Mouse (Mus musculus): Measurements from ENCODE around the gene Platr17. TPM values are rescaled to one million over a fixed set of nuclear protein-coding genes. Genes with fewer than 3 reads are reported as not detected.
"Not testable (repeated sequence)": the region's sequence is repeated elsewhere in the genome, so short reads cannot be mapped to it uniquely, and the experiment has no call there.

Gene Platr17
- total and polyA plus RNA-seq, 2 experiments = 0.18 TPM; not detected in 1

DNA sequence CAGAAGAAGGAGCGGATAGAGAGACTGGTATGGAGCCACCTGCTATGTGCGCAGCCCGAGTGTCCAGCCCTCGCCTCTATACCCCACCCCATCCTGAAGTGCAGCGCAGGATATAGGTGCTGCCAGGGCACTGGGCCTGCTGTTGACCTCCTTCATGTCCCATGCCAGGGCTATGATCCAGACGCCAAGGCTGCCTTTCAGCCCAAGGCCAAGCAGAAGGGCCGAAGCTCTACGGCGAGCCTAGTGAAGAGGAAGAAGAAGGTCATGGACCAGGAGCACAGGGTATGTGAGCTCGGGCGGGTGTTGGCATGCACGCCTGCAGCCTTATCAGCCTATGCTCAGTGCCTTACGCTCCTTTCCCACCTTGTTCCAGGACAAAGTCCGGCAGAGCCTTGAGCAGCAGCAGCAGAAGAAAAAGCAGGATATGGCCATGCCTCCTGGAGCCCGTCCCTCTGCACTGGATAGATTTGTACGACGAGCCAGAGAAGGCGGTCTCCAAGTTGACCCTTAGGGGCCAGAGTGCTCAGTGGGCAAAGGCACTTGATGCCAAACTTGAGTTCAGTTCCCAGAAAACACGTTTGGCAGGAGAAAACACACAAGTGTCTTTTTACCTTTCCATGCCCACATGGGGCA is 44.1 kb downstream of the Platr17 start:
- Histone ChIP-seq H3K27me3 (ENCODE audit: control insufficient read depth, insufficient read depth, low read length) (no peaks in the 10 kb centered on the region), H3K4me1 (ENCODE audit: control insufficient read depth, insufficient read depth, low read length) (peaks cover 9% of the 10 kb centered on the region), H3K9ac (ENCODE audit: low read depth, low read length) (no peak overlapping the region), H3K36me3 (ENCODE audit: control insufficient read depth, insufficient read depth, low read length) (peaks cover 18% of the 10 kb centered on the region), H3K27ac (replicated peaks; ENCODE audit: insufficient read depth, low read depth, low read length) (no peak overlapping the region), H3K79me2 (ENCODE audit: control insufficient read depth, insufficient read depth, low read length) (no peaks in the 10 kb centered on the region; the same call in 1 of the 2 replicates), H3K4me3 (ENCODE audit: insufficient read depth, low read depth, low read length) (no peak overlapping the region)
- no peak for DNase-seq (ENCODE audit: extremely low read depth, low read depth, low spot score)
- no peak for TF ChIP-seq CTCF (IDR thresholded peaks at IDR 0.05; ENCODE audit: low read depth, low read length)
- TF ChIP-seq POLR2A (IDR thresholded peaks at IDR 0.05; ENCODE audit: extremely low read depth, insufficient read depth, low read length) = no peak
- WGBS = 73% methylated on average over 19 of the region's 19 CpGs

DNA sequence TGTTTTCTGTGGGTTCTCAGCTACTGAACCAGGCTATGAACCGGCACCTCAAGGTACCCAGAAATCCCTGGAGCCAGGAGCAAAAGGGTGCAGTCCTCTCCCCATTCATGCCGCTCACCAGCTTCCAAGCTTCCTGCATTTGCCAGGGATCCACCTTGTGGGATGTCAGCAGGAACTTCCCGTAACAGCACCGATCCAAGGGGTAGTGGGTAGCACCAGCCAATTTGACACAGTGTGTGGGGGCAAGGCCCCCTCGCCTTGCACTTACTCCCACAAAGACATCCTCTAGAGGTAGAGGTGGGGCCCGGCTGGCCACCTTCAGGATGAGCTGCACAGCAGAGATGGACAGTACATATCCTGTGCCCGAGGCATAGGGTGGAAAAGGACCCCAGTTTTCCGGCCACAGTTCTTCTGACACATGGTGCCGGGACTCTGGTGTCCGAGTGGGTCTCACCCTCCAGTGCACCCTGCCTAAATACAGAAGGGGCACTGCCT is 45.2 kb downstream of the Platr17 start:
- WGBS = 84% methylated on average over 10 of the region's 10 CpGs
- H3K4me3 ChIP-seq (ENCODE audit: insufficient read depth, low read depth, low read length) = no peak overlapping the region
- H3K4me1 ChIP-seq (ENCODE audit: control insufficient read depth, insufficient read depth, low read length) = peaks cover 9% of the 10 kb centered on the region

DNA sequence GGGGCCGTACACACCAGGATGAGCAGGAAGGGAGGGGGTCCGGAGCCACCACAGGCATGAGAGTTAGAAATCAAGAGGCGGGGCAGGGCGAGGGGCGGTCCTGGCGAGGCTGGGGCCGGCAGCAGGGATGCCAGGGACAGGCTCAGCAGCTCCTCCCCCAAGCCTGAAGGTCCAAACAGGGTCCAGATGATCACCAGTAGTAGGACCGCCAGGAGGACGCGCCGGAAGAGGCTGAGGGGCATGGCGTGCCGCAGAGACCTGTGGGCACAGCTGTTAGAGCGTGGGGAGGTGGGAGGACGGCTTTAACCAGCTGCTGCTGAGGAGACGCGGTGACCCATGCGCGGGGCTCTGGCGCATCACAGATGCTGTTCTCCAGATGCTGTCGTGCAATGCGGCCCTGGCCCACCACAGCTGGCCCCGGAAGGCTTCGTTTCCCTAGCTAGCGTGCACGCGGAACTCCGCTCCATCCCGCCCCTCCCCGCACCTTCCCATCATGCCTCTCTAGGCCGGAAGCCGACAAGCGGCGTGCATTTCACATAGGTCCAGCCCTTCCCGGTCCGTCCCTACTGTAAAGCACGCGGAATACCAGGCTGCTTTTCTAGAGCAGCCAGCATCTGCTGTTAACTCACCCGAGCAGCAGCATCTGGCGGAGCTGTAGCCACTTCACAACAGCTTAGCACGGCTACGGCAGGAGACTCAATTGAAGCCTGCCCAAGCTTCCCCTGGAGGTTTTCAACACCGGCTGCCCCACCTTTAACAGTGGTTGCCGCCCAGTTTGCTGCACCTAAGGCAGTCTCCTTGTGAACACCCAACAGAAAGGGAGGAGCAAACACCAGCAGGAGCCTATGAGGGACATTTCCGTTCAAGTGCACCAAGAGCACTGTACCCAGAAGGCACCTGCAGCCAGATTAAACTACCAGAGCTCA is 46.3 kb downstream of the Platr17 start, which contains the start of gene B3galt4:
Gene B3galt4, minus strand, starts transcription at position 468 of the 926 bp plus-strand sequence.
- peak within 1 kb of the TSS; percentile 68 for H3K4me3 ChIP-seq (ENCODE audit: insufficient read depth, low read depth, low read length)
- peaks cover 16% of the 10 kb centered on the region for H3K36me3 ChIP-seq (ENCODE audit: control insufficient read depth, insufficient read depth, low read length)
- H3K4me1 ChIP-seq (ENCODE audit: control insufficient read depth, insufficient read depth, low read length) = peaks cover 9% of the 10 kb centered on the region
- 0 out of 2 replicates have a peak within 1 kb of the TSS, but pooled peaks have one; percentile 18 for H3K27ac ChIP-seq (replicated peaks; ENCODE audit: insufficient read depth, low read depth, low read length)
- no peak for DNase-seq (ENCODE audit: extremely low read depth, low read depth, low spot score)
- peaks cover 5% of the 10 kb centered on the region; the same call in 1 of the 2 replicates for H3K79me2 ChIP-seq (ENCODE audit: control insufficient read depth, insufficient read depth, low read length)
- peak within 1 kb of the TSS; percentile 64 for H3K9ac ChIP-seq (ENCODE audit: low read depth, low read length)
- TF ChIP-seq POLR2A (IDR thresholded peaks at IDR 0.05; ENCODE audit: extremely low read depth, insufficient read depth, low read length) (no peak), CTCF (IDR thresholded peaks at IDR 0.05; ENCODE audit: low read depth, low read length) (no peak)
- no peaks in the 10 kb centered on the region for H3K27me3 ChIP-seq (ENCODE audit: control insufficient read depth, insufficient read depth, low read length)
- WGBS = 50% methylated on average over 45 of the region's 45 CpGs

More for the DNA sequence above, 45.2 kb downstream of the Platr17 start:
- no peak for DNase-seq (ENCODE audit: extremely low read depth, low read depth, low spot score)
- Histone ChIP-seq H3K27me3 (ENCODE audit: control insufficient read depth, insufficient read depth, low read length) (no peaks in the 10 kb centered on the region), H3K27ac (replicated peaks; ENCODE audit: insufficient read depth, low read depth, low read length) (no peak overlapping the region), H3K36me3 (ENCODE audit: control insufficient read depth, insufficient read depth, low read length) (peaks cover 16% of the 10 kb centered on the region), H3K79me2 (ENCODE audit: control insufficient read depth, insufficient read depth, low read length) (peaks cover 3% of the 10 kb centered on the region; the same call in 1 of the 2 replicates), H3K9ac (ENCODE audit: low read depth, low read length) (no peak overlapping the region)
- TF ChIP-seq POLR2A (IDR thresholded peaks at IDR 0.05; ENCODE audit: extremely low read depth, insufficient read depth, low read length) (no peak), CTCF (IDR thresholded peaks at IDR 0.05; ENCODE audit: low read depth, low read length) (no peak)

DNA sequence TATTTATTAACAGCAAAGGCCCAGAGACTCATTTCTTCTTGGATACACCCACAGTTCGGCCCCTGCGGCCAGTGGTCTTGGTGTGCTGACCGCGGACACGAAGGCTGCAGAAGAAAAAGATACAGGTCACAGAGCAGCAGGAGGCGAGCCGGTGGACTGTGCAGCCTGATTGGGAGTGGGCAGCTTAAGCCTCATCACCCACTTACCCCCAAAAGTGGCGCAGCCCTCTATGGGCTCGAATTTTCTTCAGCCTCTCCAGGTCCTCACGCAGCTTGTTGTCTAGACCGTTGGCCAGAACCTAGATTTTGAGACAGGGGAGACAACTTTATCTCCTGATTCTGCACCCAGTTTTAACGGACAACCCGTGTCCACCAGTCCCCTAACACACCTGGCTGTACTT is 47.1 kb downstream of the Platr17 start:
- H3K79me2 ChIP-seq (ENCODE audit: control insufficient read depth, insufficient read depth, low read length); DNase-seq (ENCODE audit: extremely low read depth, low read depth, low spot score); H3K4me3 ChIP-seq (ENCODE audit: insufficient read depth, low read depth, low read length); H3K27me3 ChIP-seq (ENCODE audit: control insufficient read depth, insufficient read depth, low read length); H3K9ac ChIP-seq (ENCODE audit: low read depth, low read length); H3K27ac ChIP-seq (replicated peaks; ENCODE audit: insufficient read depth, low read depth, low read length): not testable (repeated sequence)
- 83% methylated on average over 13 of the region's 13 CpGs for WGBS
- Histone ChIP-seq H3K4me1 (ENCODE audit: control insufficient read depth, insufficient read depth, low read length) (peaks cover 12% of the 10 kb centered on the region), H3K36me3 (ENCODE audit: control insufficient read depth, insufficient read depth, low read length) (peaks cover 16% of the 10 kb centered on the region)

GRCm38 (mm10) chr17:33952879-33953278 is 47.9 kb downstream of the Platr17 start:
- WGBS = 55% methylated on average over 4 of the region's 4 CpGs
- H3K9ac ChIP-seq (ENCODE audit: low read depth, low read length) = no peak overlapping the region
- H3K27me3 ChIP-seq (ENCODE audit: control insufficient read depth, insufficient read depth, low read length) = no peaks in the 10 kb centered on the region
- H3K4me1 ChIP-seq (ENCODE audit: control insufficient read depth, insufficient read depth, low read length) = peaks cover 12% of the 10 kb centered on the region
- no peak overlapping the region for H3K27ac ChIP-seq (replicated peaks; ENCODE audit: insufficient read depth, low read depth, low read length)
- peaks cover 16% of the 10 kb centered on the region for H3K36me3 ChIP-seq (ENCODE audit: control insufficient read depth, insufficient read depth, low read length)
- no peak for TF ChIP-seq CTCF (IDR thresholded peaks at IDR 0.05; ENCODE audit: low read depth, low read length)
- TF ChIP-seq POLR2A (IDR thresholded peaks at IDR 0.05; ENCODE audit: extremely low read depth, insufficient read depth, low read length) = no peak
- no peak for DNase-seq (ENCODE audit: extremely low read depth, low read depth, low spot score)
- H3K79me2 ChIP-seq (ENCODE audit: control insufficient read depth, insufficient read depth, low read length) = peaks cover 5% of the 10 kb centered on the region; the same call in 1 of the 2 replicates
- H3K4me3 ChIP-seq (ENCODE audit: insufficient read depth, low read depth, low read length) = no peak overlapping the region
